Mouse (Mus musculus) cortical plate, adult 2 months (tissue): ENCODE measurements around the gene Ephb1.

Source experiments
- CTCF ChIP-seq: fragments of 200-500 bp; IDR thresholded peaks from 2 replicates; pipeline ENCODE4 v1.5.1; 2011; ENCODE audit warnings: mild to moderate bottlenecking, control low read depth, low read length; ENCODE audit not compliant: insufficient read depth; ENCODE audit errors: extremely low read depth
- POLR2A ChIP-seq: fragments of 200-500 bp; IDR thresholded peaks from 2 replicates; pipeline ENCODE4 v1.6.1; 2011; ENCODE audit warnings: mild to moderate bottlenecking, low read length, control low read depth; ENCODE audit not compliant: insufficient read depth; ENCODE audit errors: extremely low read depth

GRCm38 (mm10) chr9:102304796-102305195 is 49.7 kb downstream of the Ephb1 start:
- TF ChIP-seq CTCF = no peak
- no peak for TF ChIP-seq POLR2A
